Mouse (Mus musculus) hindlimb bud, embryonic 11.5 days (tissue): ENCODE results near the gene Ints6.

Source experiments
- DNase-seq: peaks from one replicate; pipeline ENCODE4 v3.0.0-alpha.2; 2012; ENCODE audit warnings: low read depth, low spot score; ENCODE audit errors: extremely low spot score

Ints6 gene

GRCm38 (mm10) chr14:62761036-62761881, at the start of gene Ints6:
Ints6 (minus strand) TSS chr14:62761169.
- DNase-seq, result peak; percentile 97

- DNase-seq, result no peak
These were observed 47.9 kb upstream of the Ints6 start for GRCm38 (mm10) chr14:62808661-62809523.

DNA sequence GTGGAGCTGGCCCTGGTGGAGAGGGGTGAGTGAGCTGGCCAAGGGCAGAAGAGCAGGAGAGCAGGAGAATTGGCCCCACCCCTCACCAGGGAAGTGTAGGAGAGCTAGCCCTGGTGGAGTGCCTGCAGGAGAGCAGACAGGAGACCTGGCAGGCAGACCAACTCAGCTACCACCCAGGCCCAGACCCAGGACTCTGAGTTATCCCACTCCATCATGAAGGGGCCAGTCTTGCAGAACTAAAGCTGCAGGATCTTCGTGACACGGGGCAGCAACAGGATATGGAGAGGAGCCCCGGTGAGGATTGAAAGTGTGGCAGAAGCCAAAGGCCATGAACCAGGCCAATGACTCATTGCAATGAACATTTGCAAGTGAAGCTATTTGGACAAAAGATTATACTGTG, 46.0 kb upstream of the Ints6 start:
- DNase-seq, result no peak

DNA sequence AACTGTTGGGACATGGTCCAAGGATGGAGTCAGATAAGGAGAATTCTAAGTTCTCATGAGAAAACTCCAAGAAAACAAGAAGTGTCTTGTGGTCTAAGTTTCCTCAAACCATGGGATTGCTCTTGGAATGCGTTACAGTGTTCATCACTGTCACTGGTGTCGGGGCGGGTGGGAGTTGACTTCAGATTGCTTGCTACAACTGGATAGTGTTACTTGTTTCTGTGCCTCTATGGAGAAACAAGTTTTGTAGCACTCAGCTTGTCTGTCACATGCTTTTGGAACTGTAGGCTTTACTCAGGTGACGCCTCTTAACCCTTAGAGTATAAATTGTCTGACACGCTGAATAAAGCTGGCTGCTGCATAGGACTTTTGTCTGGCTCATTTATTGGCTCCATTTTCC, 42.2 kb upstream of the Ints6 start:
- no peak for DNase-seq

DNA sequence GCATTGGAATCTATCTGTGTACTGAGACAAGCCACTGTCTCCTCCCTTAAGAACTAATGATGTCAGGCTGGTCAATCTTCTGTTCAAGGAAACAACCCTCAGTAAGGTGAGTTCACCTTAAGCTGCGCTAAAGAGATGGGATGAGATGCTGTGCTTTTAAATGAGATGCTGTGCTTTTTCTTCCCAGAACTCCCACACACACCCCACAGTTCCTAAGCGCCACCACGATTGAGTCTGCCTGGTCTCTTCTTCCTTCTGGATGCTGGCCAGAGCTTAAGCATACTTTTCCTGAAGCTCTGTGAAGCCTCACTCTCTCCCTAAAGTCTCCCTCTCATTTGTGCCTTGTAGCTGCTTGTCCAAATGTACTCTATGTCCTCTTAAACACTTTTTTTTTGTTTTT, 39.8 kb upstream of the Ints6 start:
- no peak for DNase-seq

GRCm38 (mm10) chr14:62798608-62799101, 37.7 kb upstream of the Ints6 start:
- DNase-seq, result peak; percentile 14

- DNase-seq, result no peak
These were observed 34.8 kb upstream of the Ints6 start for GRCm38 (mm10) chr14:62795719-62796118.

DNA sequence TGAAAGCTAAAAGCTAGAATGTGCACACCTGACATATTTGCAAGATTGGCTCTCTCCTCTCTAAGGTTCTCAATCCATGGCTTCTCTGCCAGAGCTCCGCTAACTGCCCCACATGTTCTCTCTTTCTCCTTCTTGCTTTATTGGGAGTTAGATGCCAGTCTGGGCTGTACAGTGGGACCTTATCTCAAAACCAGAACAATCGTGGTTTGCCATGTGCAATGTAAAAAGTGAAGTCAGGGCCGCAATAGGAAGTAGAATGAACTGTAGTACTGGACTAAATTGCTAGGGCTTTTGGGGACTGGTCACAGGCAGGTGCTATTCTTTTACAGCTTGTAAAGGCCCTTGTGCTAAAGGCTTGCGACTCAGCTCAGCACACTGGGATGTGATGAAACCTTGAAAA, 28.3 kb upstream of the Ints6 start:
- DNase-seq, result no peak

DNA sequence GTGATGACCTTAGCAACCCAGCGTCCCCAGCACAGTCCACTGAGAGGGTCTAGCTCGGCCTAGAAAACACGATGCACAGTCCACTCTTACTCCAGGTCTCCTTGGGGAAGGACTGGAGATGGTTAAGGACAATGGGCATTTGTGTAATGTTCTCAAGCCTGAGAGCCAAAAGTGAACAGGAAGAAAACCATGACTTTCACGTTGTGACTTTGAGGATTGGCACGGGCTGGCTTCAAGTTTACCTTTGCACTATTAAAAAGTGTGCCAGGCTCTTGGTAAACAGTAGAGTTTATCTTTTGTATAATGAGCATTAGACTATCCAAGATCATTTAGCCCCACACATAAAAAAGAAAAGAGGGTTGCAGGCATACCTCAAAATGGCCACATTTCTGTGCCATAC, 22.0 kb upstream of the Ints6 start:
- no peak for DNase-seq

GRCm38 (mm10) chr14:62780520-62781316, 19.7 kb upstream of the Ints6 start:
- no peak for DNase-seq

- no peak for DNase-seq
These were observed 17.1 kb upstream of the Ints6 start for GRCm38 (mm10) chr14:62778095-62778494.

GRCm38 (mm10) chr14:62775034-62775433, 14.1 kb upstream of the Ints6 start:
- no peak for DNase-seq

DNA sequence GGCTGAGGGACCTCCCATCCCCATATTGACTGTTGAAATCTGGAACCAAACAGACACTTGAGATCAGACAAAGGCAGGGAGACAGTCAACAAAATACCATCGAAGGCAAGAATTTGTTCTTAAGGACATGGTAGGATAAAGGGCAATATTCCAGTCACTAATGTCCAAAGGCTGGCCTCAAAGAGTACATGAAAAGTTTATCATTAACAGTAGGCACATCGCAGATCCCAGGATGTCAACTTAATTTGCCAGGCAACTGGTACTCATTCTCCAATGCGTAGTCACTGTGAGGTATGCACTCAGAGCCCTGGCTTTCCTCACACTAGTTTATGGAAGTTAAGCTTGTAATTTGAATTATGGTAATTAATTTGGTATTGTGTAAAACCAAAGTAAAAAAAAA, 13.3 kb upstream of the Ints6 start:
- DNase-seq, result no peak

- DNase-seq, result no peak
These were observed 12.8 kb upstream of the Ints6 start for GRCm38 (mm10) chr14:62773766-62774165.

GRCm38 (mm10) chr14:62765398-62765797, 4.4 kb upstream of the Ints6 start:
- no peak for DNase-seq

GRCm38 (mm10) chr14:62764371-62764770, 3.4 kb upstream of the Ints6 start:
- DNase-seq, result no peak

DNA sequence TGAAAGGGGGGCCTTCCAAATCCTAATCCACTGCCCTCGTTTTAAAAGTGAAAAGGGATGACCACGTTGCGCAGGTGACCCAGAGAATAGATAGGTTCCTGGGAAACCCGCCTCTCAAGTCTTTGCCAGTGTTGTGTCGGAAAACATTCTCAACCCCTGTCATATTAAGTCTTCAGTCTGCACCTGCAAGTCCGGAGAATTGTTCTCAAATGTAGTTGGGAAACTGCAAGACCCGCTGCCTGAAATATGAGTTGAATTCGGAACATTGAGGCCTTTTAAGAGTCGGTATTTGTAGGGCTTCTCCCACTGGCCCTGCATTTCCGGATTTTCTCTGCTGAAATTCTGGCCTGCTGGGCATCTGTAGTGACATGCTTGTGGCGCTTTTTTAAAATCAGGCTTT, 974 bp upstream of the Ints6 start:
- peak; percentile 6 for DNase-seq

DNA sequence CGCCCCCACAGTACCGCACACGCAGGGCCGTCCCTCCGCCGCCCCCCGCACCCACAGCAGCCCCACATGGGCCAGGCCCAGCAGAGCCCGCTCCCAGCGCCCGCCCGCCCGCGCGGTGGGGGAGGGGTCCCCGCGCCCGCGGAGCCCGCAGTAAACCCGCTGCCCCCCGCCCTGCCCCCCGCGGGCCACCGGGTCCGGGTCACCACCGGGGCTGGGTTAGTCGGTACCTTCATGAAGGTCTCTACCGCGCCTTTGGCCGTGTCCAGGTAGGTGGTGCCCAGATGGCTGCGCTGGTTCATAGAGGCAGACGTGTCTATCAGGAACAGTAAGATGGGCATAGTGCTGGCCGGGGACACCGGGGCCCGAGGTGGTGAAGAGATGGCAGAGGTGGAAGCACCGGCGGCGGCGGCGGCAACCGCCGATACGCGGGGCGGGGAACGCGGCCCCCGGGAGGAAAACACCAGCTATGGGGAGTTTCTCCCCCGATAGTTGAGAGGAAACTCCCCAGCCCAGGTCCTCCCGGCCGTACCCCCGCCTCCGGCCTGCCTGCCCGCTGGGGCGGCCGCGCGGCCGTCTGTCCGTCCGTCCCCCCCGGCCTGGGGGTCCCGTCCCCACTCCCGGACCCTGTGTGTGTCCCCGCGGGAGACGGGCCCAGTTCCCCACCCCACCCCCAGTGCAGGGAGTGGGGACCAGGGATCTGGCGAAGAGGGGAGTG, 491 bp downstream of the Ints6 start:
- DNase-seq, result no peak

DNA sequence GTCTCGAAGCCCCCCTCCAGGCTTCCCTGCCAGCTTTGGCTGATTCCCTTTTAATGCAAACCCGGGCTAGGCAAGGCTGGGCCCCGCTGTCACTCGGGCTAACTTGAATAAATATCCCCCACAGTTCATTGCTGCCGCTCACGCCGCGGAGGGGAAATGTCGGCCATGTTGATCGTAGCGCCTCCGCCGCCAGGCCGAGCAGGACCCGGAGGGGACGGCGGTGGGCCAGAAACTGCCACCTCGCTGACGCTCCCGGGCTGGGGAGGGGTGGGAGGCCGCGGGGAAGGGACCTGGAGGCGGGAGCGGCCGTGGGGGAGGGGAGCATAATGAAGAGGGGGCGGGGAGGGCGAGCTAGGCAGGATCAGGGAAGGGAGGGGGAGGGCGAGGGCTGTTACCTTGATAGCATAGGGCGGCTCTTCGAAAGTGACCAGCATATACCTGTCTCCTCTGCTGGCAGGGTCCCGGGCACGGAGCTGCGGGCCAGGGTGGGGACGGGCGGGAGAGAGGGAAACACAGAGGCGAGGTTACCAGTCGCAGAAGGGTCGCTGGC, 1.1 kb downstream of the Ints6 start:
- peak; percentile 22 for DNase-seq

DNA sequence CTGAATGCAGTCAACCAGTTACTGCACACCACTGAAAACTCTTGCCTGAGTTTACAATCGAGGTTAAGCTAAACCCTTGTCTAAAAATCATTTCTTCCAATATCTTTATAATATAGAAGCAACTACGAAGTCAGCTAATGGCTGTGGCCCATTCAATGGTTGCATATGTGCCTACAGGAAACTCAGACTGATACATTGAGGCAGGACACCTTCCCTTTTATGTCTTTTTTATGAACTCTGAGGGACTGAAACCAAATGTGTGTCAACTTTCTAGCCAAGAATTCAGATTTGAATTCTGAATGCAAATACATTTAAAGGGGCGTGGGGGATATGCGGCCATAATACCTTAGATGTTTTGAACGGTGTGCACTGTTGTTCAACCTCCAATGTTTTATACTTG, 2.3 kb downstream of the Ints6 start:
- no peak for DNase-seq
